Mouse (Mus musculus) megakaryocyte, embryonic 14.5 days (primary cell): Measurements from ENCODE around the gene Gpha2.

ENCODE experiments used
- FLI1 ChIP-seq: IDR thresholded peaks from 2 replicates; pipeline ENCODE4 v1.6.1; 2012; ENCODE audit warnings: low read length, inconsistent platforms, mixed read lengths
- GATA1 ChIP-seq: IDR thresholded peaks from 3 replicates; pipeline ENCODE4 v1.6.1; 2012; ENCODE audit warnings: mixed read lengths, low read length, inconsistent platforms, borderline replicate concordance

DNA sequence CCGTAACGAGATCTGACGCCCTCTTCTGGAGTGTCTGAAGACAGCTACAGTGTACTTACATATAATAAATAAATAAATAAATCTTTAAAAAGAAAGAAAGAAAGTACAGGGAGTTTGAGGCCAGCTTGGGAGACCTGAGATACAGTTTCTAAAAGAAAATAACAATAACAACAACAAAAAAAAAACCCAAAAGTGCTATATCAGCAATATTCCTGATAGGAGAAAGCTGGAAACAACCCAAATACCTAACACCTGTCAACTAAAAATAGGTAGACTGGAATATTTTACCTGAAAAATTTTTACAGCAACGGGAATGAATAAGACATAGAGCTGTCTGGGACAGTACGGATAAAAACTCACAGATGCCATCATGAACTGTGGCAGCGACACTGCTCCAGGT, 47.4 kb upstream of the Gpha2 start:
- TF ChIP-seq GATA1 (no peak), FLI1 (no peak)
